Mouse (Mus musculus) ES-E14 (cell line): ENCODE data around the gene Zfhx3. TPM values are rescaled to one million over a fixed set of nuclear protein-coding genes. Genes with fewer than 3 reads are reported as not detected.

Experiments used
- DNase-seq: peaks from one replicate; pipeline ENCODE4 v3.0.0-alpha.2; 2013; ENCODE audit warnings: low read depth, low spot score
- H3K27ac ChIP-seq: 2 replicates; pipeline ENCODE4 v1.5.1; 2012; ENCODE audit warnings: low read depth, mild to moderate bottlenecking, low read length, moderate library complexity, mixed read lengths; ENCODE audit not compliant: poor library complexity, insufficient read depth, severe bottlenecking
- H3K36me3 ChIP-seq: 2 replicates; pipeline ENCODE4 v1.6.1; 2012; ENCODE audit warnings: mild to moderate bottlenecking, low read length, moderate library complexity, mixed read lengths; ENCODE audit not compliant: control insufficient read depth, poor library complexity, insufficient read depth, severe bottlenecking
- H3K4me1 ChIP-seq, 2 experiments: fragments of 150-350 bp in 1 of 2; sonication (generic) in 1 of 2; 2 replicates each; pipeline ENCODE4 v1.6.1; 2012; ENCODE audit warnings: low read length in 2 of 2, mild to moderate bottlenecking in 1 of 2, mixed read lengths in 1 of 2; ENCODE audit not compliant: control insufficient read depth in 2 of 2, insufficient read depth in 2 of 2, poor library complexity in 1 of 2
- H3K4me3 ChIP-seq, 2 experiments: fragments of 150-350 bp in 1 of 2; sonication (generic) in 1 of 2; 2 replicates each; pipeline ENCODE4 v1.5.1; 2012; ENCODE audit warnings: low read length in 2 of 2, low read depth in 1 of 2, mild to moderate bottlenecking in 1 of 2, mixed read lengths in 1 of 2; ENCODE audit not compliant: insufficient read depth in 1 of 2, poor library complexity in 1 of 2, severe bottlenecking in 1 of 2
- H3K9ac ChIP-seq: 2 replicates; pipeline ENCODE4 v1.6.1; 2012; ENCODE audit warnings: low read depth, mild to moderate bottlenecking, low read length, mixed read lengths; ENCODE audit not compliant: poor library complexity, insufficient read depth, severe bottlenecking
- H3K9me3 ChIP-seq: fragments of 150-350 bp; sonication (generic); 2 replicates; pipeline ENCODE4 v1.6.1; 2012; ENCODE audit warnings: low read depth, mild to moderate bottlenecking, low read length; ENCODE audit not compliant: control insufficient read depth, insufficient read depth
- CHD2 ChIP-seq: IDR thresholded peaks from 2 replicates; pipeline ENCODE4 v1.6.1; 2014; ENCODE audit warnings: mild to moderate bottlenecking, low read depth, low read length, inconsistent platforms
- HCFC1 ChIP-seq: IDR thresholded peaks from 2 replicates; pipeline ENCODE4 v1.6.1; 2012; ENCODE audit warnings: low read length, inconsistent platforms, borderline replicate concordance; ENCODE audit not compliant: insufficient read depth
- MAFK ChIP-seq: IDR thresholded peaks from 2 replicates; pipeline ENCODE4 v1.6.1; 2014; ENCODE audit warnings: mild to moderate bottlenecking, low read depth, low read length, inconsistent platforms; ENCODE audit not compliant: insufficient read depth
- ZC3H11A ChIP-seq: IDR thresholded peaks from 2 replicates; pipeline ENCODE4 v1.6.1; 2012; ENCODE audit warnings: low read depth, mild to moderate bottlenecking, inconsistent platforms, low read length, borderline replicate concordance
- ZNF384 ChIP-seq: IDR thresholded peaks from 2 replicates; pipeline ENCODE4 v1.6.1; 2012; ENCODE audit warnings: low read depth, low read length, inconsistent platforms
- in situ Hi-C, 2 experiments: fragments of 600-800 bp; cut with MboI; formaldehyde crosslinking; loops; one replicate each; pipeline ENCODE4 v1.15.1; 2025; ENCODE audit warnings: low sequenced_read_pairs in 2 of 2, inconsistent platforms in 1 of 2; ENCODE audit not compliant: unreplicated experiment in 2 of 2
- total RNA-seq: library from RNA; depleted of rRNA; stranded (reverse); fragments of 300-350 nt; gene quantifications from 2 replicates; pipeline ENCODE4 v1.2.3, GENCODE M21; 2012

Gene Zfhx3
- total RNA-seq, 1 experiment = 8.8 TPM

GRCm38 (mm10) chr8:108781192-108781591 is 838.7 kb downstream of the Zfhx3 start:
- Histone ChIP-seq H3K4me1 (peaks cover 0 to 2% of the 10 kb centered on the region in 2 experiments; a peak in 1 of 4 replicates), H3K36me3 (no peaks in the 10 kb centered on the region), H3K9me3 (no peaks in the 10 kb centered on the region), H3K4me3 (no peak overlapping the region), H3K27ac (no peak overlapping the region), H3K9ac (no peak overlapping the region)
- in situ Hi-C loops = no loop called here
- TF ChIP-seq MAFK (no peak), CHD2 (no peak), ZNF384 (no peak), ZC3H11A (no peak), HCFC1 (no peak)
- no peak for DNase-seq

- Histone ChIP-seq H3K4me1 (peaks cover 0 to 4% of the 10 kb centered on the region in 2 experiments; a peak in 1 of 4 replicates), H3K27ac (no peak overlapping the region), H3K9ac (no peak overlapping the region), H3K36me3 (no peaks in the 10 kb centered on the region), H3K9me3 (no peaks in the 10 kb centered on the region), H3K4me3 (no peak overlapping the region)
- TF ChIP-seq ZC3H11A = no peak
- TF ChIP-seq CHD2 = no peak
- TF ChIP-seq ZNF384 = no peak
- TF ChIP-seq HCFC1 = no peak
- no peak for TF ChIP-seq MAFK
- DNase-seq = no peak
- in situ Hi-C loops = no loop called here
Observed at GRCm38 (mm10) chr8:108783155-108783554, 840.7 kb downstream of the Zfhx3 start.

- Histone ChIP-seq H3K9me3 (no peaks in the 10 kb centered on the region), H3K27ac (no peak overlapping the region), H3K36me3 (no peaks in the 10 kb centered on the region), H3K4me1 (peaks cover 0 to 19% of the 10 kb centered on the region in 2 experiments; a peak in 2 of 4 replicates), H3K4me3 (no peak overlapping the region), H3K9ac (no peak overlapping the region)
- in situ Hi-C loops = no loop called here
- no peak for DNase-seq
- no peak for TF ChIP-seq ZC3H11A
- TF ChIP-seq HCFC1 = no peak
- TF ChIP-seq ZNF384 = no peak
- no peak for TF ChIP-seq CHD2
- no peak for TF ChIP-seq MAFK
Observed at GRCm38 (mm10) chr8:108788156-108788761, 845.8 kb downstream of the Zfhx3 start.

GRCm38 (mm10) chr8:108788762-108789157 is 846.3 kb downstream of the Zfhx3 start:
- Histone ChIP-seq H3K36me3 (no peaks in the 10 kb centered on the region), H3K27ac (no peak overlapping the region), H3K9me3 (no peaks in the 10 kb centered on the region), H3K4me3 (no peak overlapping the region), H3K9ac (no peak overlapping the region), H3K4me1 (peaks cover 0 to 23% of the 10 kb centered on the region in 2 experiments; a peak in 2 of 4 replicates)
- no peak for DNase-seq
- TF ChIP-seq HCFC1 (no peak), MAFK (no peak), CHD2 (no peak), ZNF384 (no peak), ZC3H11A (no peak)
- in situ Hi-C loops = no loop called here
